Mouse (Mus musculus): ENCODE measurements at regions not wholly inside any gene's neighbourhood (a gene's known extent, or its start where the extent isn't known, plus 50 kb on each side); places are given as distances from the start of the nearest gene placed in this dataset.

DNA sequence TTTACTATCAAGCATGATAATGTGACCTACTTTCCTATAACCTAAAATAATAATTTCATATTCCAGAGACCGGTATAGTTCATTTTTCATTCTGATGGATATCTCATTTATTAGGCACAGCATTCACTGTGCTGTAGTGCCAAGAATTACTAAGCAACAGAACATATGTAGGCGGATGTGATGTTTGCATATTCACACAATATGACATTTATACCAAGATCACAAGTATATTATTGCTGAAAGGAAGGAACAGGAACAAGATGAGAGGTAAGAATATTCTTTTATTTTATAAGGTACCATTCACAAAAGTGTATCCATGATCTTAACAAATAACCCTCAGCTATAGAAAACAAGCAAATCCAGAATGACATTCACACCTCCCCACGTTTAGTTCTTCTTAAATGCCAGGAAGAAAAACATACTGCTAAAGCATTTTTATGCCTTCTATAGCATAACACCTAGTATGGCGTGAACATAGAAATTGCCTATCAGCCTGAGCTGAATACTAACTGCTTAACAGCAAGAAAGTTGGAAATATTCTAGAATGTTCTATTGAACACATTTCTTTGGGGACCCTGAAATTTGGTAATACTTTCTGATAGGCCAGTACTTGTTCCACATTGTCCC lies 1062.8 kb upstream of the Acvr2a start:
- DNase-seq: no peak

DNA sequence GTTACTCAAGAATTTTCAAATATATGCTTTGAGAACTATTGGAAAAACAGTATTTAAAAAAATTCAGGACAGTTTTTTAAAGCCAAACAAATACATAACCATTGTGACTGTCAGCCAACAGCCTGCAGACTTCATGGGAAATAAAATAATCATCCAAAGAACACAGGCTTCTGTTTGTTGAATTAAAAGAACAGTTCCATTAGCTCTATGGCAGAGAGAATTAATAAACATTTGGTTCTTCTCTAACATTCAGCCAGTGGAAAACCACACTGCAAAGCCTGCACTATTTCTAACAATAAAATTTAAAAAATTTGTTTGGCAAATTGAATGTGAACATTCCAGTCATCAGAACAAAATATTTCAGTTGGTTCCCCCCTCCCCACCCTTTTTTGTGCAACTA lies 1058.2 kb upstream of the Acvr2a start:
- no peak for DNase-seq

DNA sequence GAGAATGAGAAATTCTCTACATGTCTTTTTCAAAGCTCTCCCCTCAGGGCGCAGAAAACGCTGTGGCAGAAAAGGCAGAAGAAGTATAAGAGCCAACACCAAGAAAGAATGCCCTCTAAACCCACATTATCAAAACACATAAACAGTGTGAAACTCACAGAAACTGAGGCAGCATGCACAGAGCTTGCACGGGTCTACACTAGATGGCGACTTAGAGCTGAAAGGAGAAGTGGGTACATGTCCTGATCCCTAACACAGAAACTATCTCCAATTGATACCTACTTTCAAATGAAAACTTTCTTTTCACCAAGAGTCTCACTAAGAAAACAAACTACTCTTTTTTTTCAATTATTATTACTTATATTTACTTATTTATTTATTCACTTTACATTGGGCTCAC lies 1057.7 kb upstream of the Acvr2a start:
- no peak for DNase-seq

DNA sequence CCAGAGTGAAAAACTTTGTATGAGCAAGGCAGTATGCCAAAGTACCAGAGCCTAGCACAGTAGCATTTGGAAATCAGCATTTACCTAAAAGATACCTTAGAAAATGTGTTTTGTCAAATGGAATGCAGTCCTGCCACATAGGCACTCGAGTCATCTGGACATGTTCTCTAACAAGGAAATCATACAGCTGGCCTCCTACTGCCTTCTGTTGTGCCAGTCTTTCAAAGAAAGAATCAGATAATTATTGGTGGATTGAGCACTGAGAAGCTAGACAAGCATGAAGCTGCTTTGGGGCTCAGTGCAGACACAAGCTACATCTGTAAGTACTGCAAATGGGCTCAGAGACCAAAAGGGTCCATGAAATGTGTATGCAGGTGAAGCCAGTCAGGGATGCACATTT lies 1038.1 kb upstream of the Acvr2a start:
- no peak for DNase-seq

DNA sequence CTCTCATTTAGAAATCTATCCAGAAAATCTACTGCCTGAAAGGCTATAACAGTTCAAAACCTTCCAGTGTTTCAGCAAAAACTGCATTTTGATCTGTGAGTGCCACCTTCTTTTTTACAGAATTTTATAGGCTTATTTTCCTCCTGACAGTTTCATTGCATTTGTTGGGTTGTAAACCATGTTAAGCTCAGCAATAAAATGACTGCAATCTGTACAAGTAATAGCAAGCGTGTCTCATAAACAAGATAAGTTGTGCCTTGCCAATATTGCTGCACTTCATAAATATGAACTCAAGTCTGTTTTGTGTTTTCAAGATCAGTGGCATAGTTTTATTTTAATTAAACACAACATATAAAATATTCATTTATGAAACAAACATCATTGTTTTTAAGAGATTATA lies 1036.9 kb upstream of the Acvr2a start:
- no peak for DNase-seq

DNA sequence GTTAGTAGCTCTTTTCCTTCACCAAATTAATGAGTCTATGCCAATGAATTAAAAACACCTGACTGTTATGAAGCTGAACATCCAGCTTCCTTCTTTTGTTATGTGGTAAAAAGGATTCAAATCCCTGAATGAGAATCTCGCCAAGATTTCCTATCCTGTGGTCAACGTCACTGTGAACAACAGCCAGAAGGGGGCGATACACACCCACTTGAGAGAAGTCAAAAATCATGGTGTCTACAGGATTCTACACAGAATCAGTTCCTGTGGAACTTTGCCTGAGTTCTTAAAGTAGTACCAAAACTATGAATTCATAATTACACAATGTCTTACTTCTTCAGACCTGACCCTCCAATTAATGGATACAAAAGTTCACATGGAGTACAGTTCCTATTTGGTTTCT lies 1028.1 kb upstream of the Acvr2a start:
- DNase-seq: peak; percentile 49

DNA sequence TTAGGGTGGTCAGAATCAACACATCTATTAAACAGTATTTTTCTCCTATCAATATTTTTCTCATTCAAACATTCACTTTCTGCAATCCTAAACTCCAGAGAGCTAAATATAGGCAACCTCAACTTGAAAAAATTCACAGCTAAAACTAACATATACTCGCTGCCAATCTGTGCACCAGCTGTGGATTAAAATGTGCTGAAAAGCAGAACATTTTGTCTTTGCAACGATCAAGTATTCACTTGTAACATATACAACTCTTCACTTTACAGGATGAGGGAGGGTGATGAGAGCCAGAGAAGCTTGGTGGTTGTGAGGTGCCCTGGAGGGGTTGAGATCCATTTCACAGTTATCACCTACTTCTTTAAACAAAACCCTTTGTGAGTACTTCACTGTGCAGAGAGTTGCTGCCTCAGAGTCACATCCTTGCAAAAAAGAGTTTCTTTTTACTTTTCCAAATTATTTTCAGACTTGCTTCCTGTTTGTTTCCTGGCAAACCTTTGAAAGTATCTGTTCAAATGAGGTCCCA lies 991.1 kb upstream of the Acvr2a start:
- DNase-seq: peak; percentile 3

DNA sequence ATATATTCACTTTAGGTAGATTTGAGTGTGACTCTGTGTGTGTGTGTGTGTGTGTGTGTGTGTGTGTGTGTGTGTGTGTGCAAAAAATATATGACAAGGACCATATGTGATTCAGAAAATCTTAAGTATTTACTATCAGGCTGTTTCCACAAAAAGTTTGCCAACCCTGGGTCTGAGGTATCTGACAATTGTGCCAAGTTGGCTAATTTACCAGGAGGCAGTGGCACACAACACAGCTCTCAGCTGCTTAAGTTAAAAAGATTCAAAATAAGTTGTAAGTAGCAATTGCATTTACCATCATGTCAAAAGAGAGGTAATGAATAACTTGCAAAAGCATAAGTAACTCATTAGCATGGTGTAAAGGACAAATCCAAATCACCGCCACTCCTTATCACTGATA lies 981.4 kb upstream of the Acvr2a start:
- no peak for DNase-seq

DNA sequence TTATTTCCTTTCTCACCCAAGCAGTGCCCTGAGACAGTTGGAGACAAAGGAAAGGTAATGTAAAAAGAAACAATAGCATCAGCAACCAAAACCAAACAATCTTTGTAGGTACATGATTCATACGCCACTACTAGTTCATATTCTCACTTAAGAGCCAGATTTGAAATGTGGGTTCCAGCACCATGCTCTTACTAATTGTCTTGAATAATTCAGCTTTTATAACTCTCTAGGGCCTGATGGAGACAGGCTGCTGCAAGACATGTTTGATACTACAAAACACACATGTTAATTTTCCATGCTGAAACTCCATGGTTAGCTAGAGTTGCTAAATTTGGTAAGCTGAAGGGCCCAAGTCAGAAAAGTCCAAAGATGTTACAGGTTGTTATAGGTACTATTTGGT lies 980.4 kb upstream of the Acvr2a start:
- DNase-seq: no peak

DNA sequence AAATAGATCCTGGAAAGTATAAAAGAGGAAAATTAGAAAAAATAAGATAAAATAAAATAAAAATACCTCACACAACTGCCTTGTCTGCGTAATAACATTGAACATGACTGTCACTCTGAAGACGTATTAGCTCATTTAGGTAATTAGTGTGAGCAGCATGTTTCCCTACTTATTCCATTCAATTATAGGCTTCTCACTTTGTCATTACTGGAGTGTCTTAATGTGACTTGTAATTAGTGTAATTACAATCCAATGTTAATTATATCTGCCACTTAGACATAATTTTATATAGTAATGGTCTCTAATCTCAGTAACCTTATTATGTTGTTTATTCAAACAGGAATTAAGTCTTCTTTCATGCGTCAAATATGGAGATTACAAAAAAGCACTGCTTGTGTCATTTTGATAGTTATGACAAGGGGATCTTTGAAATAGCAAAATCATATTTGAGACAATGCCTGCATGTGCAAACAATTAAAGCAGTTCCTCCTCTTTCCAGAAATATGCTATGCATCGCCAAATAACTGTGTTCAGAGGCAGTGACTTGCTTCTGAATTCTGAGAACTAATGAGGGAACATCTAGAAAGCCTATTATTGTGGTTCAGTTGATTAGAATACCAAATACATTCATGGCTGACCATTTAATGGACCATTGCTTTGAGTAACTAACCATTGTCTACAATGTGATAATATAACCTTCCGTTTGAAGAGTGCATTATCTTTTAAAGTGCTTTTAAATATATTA lies 979.7 kb upstream of the Acvr2a start:
- DNase-seq: no peak

DNA sequence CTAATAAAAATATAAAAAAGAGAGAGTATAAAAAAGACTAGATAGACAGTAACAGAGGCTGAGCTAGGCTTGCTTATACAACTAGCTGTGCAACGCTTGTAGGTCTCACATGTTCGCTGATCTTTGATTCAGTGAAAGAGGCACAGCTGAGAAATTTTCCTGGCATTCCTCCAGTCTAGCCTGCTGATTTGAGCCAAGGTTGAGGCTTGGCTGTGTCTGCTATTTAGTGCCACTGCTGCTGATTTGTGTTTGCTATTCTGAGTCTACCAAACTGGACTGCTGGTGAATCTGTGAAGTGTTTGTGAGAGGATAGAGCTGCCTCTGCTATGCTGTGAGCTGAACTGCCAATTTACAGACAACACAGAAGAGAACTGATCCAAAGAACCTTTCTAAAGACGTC lies 956.7 kb upstream of the Acvr2a start:
- no peak for DNase-seq

DNA sequence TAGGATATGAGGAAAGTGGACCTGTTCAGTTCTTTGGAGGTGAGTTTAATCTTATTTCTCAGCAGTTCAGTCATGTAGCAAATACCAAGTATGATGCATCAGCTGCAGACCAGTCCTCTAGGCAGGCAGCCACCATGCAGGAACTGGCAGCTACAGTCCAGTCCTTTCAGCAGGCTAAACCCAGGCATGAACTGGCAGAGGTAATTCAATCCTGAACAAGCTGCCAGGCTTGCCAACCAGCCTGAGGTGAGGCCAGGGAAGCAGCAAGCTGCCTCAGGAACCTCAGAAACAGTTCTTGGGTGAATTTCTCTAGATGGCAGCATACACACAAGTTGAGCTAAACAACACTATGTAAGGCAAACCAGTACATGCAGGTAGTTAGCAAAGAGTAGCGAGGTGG lies 951.5 kb upstream of the Acvr2a start:
- no peak for DNase-seq

DNA sequence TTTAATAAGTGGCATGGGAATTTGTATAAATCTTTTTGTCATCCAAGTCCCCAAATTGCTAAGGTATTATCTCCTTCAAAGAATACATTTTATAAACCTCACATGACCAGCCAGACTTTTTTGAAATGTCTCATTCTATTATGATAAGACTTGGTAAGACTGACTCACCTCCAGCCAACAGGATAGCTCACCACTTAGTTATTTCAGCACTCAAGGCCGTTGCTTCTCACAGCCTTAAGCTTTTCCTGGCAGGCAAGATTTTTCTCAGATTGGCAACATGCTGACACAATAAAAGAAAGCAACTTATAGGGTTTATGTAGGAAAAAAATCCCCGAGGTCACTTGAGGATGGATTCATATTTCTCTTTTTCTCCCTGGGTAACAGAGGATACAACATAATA lies 935.9 kb upstream of the Acvr2a start:
- no peak for DNase-seq

DNA sequence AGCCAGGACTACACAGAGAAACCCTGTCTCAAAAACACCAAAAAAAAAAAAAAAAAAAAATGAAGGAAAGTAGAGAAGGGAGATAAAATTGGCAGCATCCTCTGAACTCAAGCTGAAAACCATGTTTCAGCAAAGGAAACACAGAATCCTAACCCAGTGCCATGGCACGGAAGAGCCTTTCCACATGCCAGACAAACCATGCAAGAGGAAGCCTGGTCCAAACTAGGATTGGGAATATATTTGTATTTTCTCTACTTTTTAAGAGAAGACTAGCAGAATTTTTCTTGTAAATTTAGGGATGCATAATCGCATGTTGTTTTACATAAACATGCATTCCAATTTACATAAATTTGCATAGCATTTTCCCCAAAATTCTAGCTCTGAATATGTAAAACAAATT lies 934.8 kb upstream of the Acvr2a start:
- DNase-seq: no peak

DNA sequence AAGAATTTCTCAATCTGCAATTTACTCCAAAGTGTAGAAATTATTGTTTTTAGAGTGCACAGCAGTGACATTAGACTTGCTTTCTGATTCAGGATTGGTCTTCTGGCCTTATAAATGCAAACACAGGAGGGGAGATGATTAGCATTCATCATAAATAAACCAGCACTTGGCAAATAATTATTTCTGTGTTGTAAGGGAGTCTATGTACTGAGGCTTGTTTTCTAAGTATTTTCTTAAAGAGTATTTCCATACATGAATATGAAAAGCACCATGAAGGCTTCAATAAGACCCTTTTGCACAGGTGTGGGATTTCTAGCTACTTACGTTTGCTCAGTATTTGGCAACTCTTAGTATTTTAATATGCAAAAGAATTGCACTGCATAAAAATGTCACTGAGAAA lies 934.1 kb upstream of the Acvr2a start:
- no peak for DNase-seq

DNA sequence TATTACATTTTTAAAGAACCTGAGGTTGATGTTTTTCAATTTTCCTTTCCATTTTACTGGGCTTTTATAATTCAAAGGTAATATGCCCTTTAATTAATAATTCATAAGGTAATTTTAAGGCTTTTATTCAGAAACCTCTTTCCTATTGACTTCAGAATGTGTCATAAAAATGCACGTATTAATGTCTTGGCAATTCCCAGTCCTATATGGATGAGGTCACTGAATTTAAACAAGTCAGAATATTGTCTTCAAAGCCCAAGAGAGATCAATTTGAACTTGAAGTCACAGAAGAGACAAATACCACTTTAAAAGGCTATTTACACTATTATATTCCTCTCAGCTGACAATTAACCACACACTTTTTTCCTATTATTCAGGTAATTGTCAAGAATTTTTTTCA lies 925.7 kb upstream of the Acvr2a start:
- DNase-seq: no peak

DNA sequence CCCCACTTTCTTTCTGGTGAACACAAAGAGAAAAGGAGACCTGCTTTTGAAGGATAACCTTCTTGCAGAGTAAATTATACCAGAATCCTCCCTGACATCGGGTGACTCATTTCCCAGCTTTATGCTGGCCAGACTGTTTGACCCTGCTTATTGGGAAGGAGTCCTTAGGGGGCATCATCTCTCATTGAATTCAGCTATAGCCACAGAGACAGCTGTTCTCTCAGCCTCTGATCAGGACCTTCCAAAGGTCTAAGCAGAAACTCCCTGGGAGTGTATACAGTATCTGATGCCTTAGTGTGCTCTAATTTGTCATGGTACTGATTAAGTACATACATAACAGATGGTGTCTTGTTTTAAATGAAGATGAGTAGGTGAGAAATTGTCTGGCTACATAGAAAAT lies 922.5 kb upstream of the Acvr2a start:
- DNase-seq: no peak

DNA sequence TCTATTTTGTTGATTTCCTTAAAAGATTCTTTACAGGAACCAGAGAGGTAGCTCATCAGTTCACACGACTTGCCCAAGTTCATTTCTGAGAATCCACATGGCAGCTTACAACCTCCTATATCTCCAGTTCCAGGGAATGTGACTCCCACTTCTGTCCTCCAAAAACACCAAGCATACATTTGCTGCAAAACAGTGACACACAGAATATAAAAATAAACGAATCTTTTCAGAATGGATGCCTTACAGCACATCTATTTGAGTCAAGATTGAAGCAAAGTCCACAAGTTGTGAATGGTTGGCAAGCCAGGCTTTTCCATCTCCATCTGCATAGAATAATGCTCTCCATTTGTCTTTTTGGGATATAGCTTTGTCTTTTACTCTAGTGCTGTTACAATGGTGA lies 921.0 kb upstream of the Acvr2a start:
- DNase-seq: no peak

DNA sequence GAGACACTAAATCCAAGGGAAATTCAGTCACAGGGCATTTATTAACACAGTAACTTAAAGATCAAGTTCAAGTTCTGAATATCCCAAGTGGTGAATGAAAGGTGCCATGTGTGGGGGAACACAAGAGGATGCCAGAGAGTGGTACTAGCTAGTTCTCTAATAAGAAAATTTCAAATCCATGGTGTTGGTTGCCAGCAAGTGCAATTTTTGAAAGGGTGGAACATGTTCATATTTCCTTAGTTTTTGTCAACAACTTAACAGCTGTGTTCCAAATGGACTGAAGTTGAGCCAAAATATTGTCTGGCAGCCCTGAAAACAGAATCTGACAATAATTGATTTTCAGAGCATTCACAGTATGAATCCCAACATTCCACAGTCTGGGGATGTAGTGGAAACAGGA lies 919.1 kb upstream of the Acvr2a start:
- no peak for DNase-seq

DNA sequence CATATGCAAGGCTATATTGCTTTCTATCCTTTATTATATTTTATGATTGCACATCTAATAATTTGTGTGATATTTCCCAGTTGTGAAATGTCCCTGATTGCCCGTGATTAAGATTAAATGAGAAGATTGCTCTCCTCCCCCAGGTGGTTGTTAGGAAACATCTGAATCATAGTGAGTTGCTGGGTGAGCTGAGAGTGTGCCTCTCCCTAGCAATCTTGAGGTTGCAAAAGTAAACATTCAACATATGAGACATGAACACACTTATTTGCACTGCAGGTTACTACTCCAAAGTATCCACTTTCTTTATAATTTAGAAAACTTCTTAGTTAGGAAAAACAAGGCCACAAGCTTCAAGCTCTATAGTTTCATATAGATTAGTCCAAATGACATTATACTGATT lies 899.6 kb upstream of the Acvr2a start:
- DNase-seq: no peak

DNA sequence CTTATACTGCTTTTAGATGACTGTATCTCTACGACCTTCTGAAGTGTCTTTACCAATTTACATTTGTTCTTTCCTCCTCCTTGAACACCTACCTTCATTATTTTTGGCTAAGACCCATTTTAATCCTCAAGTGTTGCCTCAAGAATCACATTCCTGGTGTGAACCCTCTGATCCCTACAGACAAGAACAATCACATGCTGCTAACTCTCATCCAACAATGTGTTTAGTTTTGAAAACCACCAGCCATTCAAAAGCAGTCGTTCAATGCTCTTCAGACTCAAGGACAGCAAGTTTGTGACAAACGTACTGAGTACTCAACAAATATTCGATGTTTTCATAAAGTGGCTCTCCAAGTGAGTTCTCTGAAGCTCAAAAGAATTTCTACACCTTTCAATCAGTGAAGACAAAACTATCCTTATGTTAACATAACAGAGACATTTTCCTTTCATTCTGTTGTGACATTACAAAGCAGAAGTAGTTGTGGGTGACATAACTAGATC lies 898.9 kb upstream of the Acvr2a start:
- DNase-seq: no peak

DNA sequence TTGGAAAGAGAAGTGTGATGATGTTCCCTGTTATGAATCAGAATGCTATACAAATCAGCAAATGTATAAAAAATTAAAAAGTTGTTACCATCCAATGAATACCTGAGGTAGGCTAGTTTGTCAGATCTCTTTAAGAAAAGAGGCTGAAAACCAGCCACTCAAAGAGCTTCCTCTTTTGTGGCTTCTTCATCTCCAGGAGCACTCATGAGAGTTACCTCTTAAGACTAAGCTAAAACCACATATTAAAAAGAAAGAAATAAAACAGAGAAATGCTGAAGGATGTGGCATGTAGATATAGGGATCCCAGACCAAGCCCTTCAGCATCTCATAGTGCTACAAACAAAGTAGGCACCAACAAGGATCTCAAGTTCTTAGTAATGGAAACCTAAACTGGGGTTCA lies 890.9 kb upstream of the Acvr2a start:
- DNase-seq: no peak

DNA sequence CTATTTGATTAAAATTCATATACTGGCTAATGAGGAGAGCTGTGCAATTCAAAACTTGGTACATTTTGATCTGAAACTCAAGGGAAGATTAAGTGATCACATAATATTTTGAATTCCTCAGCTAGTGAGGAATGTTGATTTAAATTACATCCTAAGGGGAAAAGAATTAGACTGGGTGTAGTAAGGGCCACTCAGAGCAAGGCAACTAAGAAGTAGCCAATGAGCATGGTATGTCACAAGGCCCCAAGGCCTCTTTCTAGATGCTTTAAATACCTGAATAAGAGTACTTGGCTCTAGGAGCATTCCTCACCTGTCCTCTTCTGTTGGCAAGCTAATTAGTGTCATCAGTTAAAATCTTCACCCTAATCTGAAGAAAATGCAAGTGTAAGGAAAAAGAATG lies 887.3 kb upstream of the Acvr2a start:
- no peak for DNase-seq

DNA sequence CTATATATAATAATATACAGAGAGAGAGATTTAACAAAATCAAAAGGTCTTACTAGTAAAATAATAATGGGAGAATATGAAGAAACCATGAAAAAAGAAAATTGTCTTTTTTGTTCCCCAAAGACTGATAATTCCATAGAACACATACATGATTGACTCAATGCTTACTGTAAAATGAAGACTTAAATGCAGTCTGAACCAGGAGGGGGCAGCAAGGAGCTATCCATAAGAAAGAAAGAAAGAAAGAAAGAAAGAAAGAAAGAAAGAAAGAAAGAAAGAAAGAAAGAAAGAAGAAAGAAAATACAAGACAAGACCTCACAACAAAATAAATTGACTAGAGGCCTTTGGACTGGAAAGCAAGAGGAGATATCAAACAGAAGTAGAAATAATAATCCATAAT lies 868.8 kb upstream of the Acvr2a start:
- DNase-seq: no peak

DNA sequence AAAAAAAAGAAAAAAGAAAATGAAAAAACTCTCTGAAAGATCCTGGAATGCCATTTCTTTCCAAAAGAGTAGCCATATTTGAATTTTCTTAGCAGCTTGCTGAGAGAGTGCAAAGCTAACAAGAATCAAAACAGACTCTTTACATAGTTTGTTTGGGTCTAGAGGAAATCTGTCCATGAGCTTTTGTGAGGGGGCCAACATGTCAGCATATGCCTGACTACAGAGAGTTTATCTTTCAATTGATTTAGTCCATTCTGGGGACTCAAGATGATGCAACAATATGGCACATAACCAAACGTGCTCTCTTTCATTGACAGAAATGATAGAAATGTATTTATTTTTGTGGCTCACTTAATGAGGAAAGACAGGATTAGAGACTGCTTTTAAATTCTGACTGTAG lies 822.8 kb upstream of the Acvr2a start:
- no peak for DNase-seq

Data from kidney, postnatal 14 days (tissue).